Mouse (Mus musculus): ENCODE measurements around the gene Catsperd. TPM values are rescaled to one million over a fixed set of nuclear protein-coding genes. Genes with fewer than 3 reads are reported as not detected.
A peak's percentile ranks its signal among the peaks of the same experiment; 100 is the strongest.

The Catsperd gene
- polyA plus RNA-seq, 1 experiment: 0.33 TPM

- WGBS: 58% methylated on average over 2 of the region's 2 CpGs
- no peak for DNase-seq (ENCODE audit: low read depth, low spot score)
Observed at GRCm38 (mm10) chr17:56654771-56655170, 26.8 kb downstream of the Catsperd start.

GRCm38 (mm10) chr17:56655311-56655710 lies 27.4 kb downstream of the Catsperd start:
- 69% methylated on average over 3 of the region's 3 CpGs for WGBS
- DNase-seq (ENCODE audit: low read depth, low spot score): no peak

GRCm38 (mm10) chr17:56656171-56656570 lies 28.2 kb downstream of the Catsperd start:
- WGBS: 81% methylated on average over 6 of the region's 6 CpGs
- no peak for DNase-seq (ENCODE audit: low read depth, low spot score)

- no peak for DNase-seq (ENCODE audit: low read depth, low spot score)
- WGBS: 60% methylated on average over 3 of the region's 3 CpGs
Observed at GRCm38 (mm10) chr17:56663659-56664058, 35.7 kb downstream of the Catsperd start.

- no peak for DNase-seq (ENCODE audit: low read depth, low spot score)
- WGBS: 11% methylated on average over 10 of the region's 10 CpGs
Observed at GRCm38 (mm10) chr17:56664333-56664732, 36.4 kb downstream of the Catsperd start.

GRCm38 (mm10) chr17:56666384-56666783 lies 38.4 kb downstream of the Catsperd start:
- no peak for DNase-seq (ENCODE audit: low read depth, low spot score)
- WGBS: 62% methylated on average over 4 of the region's 4 CpGs

- DNase-seq (ENCODE audit: low read depth, low spot score): no peak
- 81% methylated on average over 3 of the region's 3 CpGs for WGBS
Observed at GRCm38 (mm10) chr17:56667591-56667990, 39.6 kb downstream of the Catsperd start.

GRCm38 (mm10) chr17:56668384-56669144 lies 40.6 kb downstream of the Catsperd start:
- 2% methylated on average over 31 of the region's 31 CpGs for WGBS
- DNase-seq (ENCODE audit: low read depth, low spot score): peak; percentile 60

- DNase-seq (ENCODE audit: low read depth, low spot score): no peak
- WGBS: 90% methylated on average over 8 of the region's 8 CpGs
Observed at GRCm38 (mm10) chr17:56669766-56670165, 41.8 kb downstream of the Catsperd start.

- under 1% methylated on average over 65 of the region's 66 CpGs for WGBS
- peak; percentile 95 for DNase-seq (ENCODE audit: low read depth, low spot score)
Observed at GRCm38 (mm10) chr17:56672941-56673646, 45.2 kb downstream of the Catsperd start, which contains the start of gene Ranbp3. Ranbp3 (plus strand) TSS chr17:56673294.

GRCm38 (mm10) chr17:56673647-56674416 lies 45.9 kb downstream of the Catsperd start:
- WGBS: under 1% methylated on average over 36 of the region's 37 CpGs
- no peak for DNase-seq (ENCODE audit: low read depth, low spot score)

GRCm38 (mm10) chr17:56681791-56682190 lies 53.8 kb downstream of the Catsperd start:
- DNase-seq (ENCODE audit: low read depth, low spot score): no peak
- 64% methylated on average over 4 of the region's 4 CpGs for WGBS

- DNase-seq (ENCODE audit: low read depth, low spot score): no peak
- 63% methylated on average over 3 of the region's 3 CpGs for WGBS
Observed at GRCm38 (mm10) chr17:56682880-56683279, 54.9 kb downstream of the Catsperd start.

GRCm38 (mm10) chr17:56683546-56684140 lies 55.7 kb downstream of the Catsperd start:
- 63% methylated on average over 5 of the region's 5 CpGs for WGBS
- no peak for DNase-seq (ENCODE audit: low read depth, low spot score)

GRCm38 (mm10) chr17:56684649-56685048 lies 56.7 kb downstream of the Catsperd start:
- WGBS: 79% methylated on average over 2 of the region's 2 CpGs
- no peak for DNase-seq (ENCODE audit: low read depth, low spot score)

GRCm38 (mm10) chr17:56686801-56687200 lies 58.9 kb downstream of the Catsperd start:
- DNase-seq (ENCODE audit: low read depth, low spot score): no peak
- WGBS: 81% methylated on average over 4 of the region's 4 CpGs

GRCm38 (mm10) chr17:56688045-56688444 lies 60.1 kb downstream of the Catsperd start:
- DNase-seq (ENCODE audit: low read depth, low spot score): no peak

- DNase-seq (ENCODE audit: low read depth, low spot score): no peak
- WGBS: 84% methylated on average over 2 of the region's 2 CpGs
Observed at GRCm38 (mm10) chr17:56688689-56689088, 60.7 kb downstream of the Catsperd start.

GRCm38 (mm10) chr17:56693395-56693794 lies 65.5 kb downstream of the Catsperd start:
- WGBS: 44% methylated on average over 1 of the region's 1 CpGs

GRCm38 (mm10) chr17:56693851-56694310 lies 65.9 kb downstream of the Catsperd start:
- WGBS: 30% methylated on average over 6 of the region's 6 CpGs
- DNase-seq (ENCODE audit: low read depth, low spot score): no peak

More at GRCm38 (mm10) chr17:56693395-56693794, 65.5 kb downstream of the Catsperd start:
- DNase-seq (ENCODE audit: low read depth, low spot score): no peak
